Mouse (Mus musculus): ENCODE results near the gene Tagln3.

DNA sequence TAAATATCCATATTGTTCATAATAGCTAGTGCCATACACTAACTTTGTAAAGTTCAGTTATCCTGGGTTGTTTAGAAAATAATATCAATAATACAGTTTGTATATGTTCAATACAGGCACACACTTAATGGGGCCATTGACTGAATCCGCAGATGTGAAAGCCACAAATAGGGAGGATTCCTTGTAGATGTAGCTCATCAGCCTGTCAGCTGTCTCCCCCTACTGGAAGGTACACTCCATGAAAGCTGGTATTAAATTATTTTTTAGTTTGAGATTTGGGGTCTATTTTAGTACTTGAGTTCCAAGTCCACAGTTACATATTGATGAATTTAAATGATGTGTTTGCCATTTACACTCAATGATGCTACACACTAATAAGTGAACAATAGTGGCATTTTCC lies 47.9 kb downstream of the Tagln3 start:
- TF ChIP-seq CTCF (IDR thresholded peaks at IDR 0.05; ENCODE audit: control insufficient read depth, insufficient read depth, insufficient read length) = peak; percentile 13
- no peak for TF ChIP-seq MYOG (IDR thresholded peaks at IDR 0.05; ENCODE audit: control insufficient read depth, extremely low read depth, insufficient read length)
- TF ChIP-seq USF1 (IDR thresholded peaks at IDR 0.05; ENCODE audit: low read depth) = no peak
- no peak for TF ChIP-seq MAX (IDR thresholded peaks at IDR 0.05)
- TF ChIP-seq MYOD1 (IDR thresholded peaks at IDR 0.05; ENCODE audit: control insufficient read depth, insufficient read length, low read depth) = no peak

Data from C2C12 (cell line).